Mouse (Mus musculus): ENCODE data around the gene Pspn. TPM values are rescaled to one million over a fixed set of nuclear protein-coding genes. Genes with fewer than 3 reads are reported as not detected.

Gene Pspn
- polyA plus RNA-seq, 1 experiment from 2014 or later, result not detected

DNA sequence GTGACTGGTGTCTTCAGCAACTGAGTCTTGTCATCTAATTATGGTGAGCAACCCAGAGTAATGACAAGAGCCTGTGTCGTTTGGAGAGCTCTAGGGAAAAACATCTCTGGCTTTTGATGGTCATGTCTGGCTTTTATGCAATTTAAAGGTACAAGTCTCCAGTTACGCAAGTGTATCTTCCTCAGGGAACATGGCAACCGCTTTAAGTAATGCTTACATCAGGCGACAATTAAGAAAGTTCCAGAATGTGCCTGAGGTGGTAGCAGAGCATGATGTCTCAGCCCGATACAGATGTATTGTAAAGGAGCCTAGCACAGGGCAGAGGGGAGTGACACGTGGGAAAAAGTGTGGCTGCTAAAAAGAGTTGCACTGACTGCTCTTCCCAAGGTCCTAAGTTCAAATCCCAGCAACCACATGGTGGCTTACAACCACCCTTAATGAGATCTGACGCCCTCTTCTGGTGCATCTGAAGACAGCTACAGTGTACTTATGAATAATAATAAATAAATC, 10.8 kb downstream of the Pspn start:
- no peaks in the 10 kb centered on the region for H3K27me3 ChIP-seq (ENCODE audit: control insufficient read depth, insufficient read depth, low read length)
- H3K4me3 ChIP-seq (replicated peaks; ENCODE audit: low read length), result peak overlapping the region; percentile 94
- H3K4me1 ChIP-seq (ENCODE audit: control insufficient read depth, insufficient read depth, low read length), result peaks cover 7% of the 10 kb centered on the region
- WGBS, result 71% methylated on average over 7 of the region's 7 CpGs
- no peak overlapping the region for H3K27ac ChIP-seq (ENCODE audit: low read length)
- no peaks in the 10 kb centered on the region for H3K9me3 ChIP-seq (replicated peaks; ENCODE audit: control insufficient read depth, low read length)
- ATAC-seq (ENCODE audit: insufficient read depth, low FRiP score), result no peak
- H3K9ac ChIP-seq (ENCODE audit: low read length), result peak overlapping the region; percentile 93; the same call in 1 of the 2 replicates
- peak overlapping the region; percentile 69 for H3K4me2 ChIP-seq (ENCODE audit: low read depth, low read length)
- H3K36me3 ChIP-seq (ENCODE audit: control insufficient read depth, insufficient read depth, low read length), result 0 out of 2 replicates have a peak, but pooled peaks cover 7% of the 10 kb centered on the region

DNA sequence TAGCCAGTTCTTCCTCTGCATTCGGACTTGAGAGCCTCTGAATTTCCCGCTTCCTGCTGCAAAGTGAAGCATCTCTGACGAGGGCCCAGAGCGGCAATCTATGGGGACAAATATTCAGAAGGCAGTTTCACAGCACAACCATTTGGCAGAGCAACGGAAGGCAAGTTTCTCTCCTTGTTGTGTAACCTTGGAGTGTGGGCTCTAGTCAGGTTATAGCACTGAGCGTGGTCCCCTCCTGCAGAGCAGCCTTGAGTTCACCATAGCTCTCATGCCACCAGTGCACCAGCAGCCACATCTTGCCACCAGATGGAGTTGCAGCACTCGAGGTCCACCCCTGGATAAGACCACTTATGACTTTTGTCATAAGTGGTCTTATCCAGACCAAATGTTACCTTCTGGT, 11.4 kb downstream of the Pspn start:
- Histone ChIP-seq H3K36me3 (ENCODE audit: control insufficient read depth, insufficient read depth, low read length) (0 out of 2 replicates have a peak, but pooled peaks cover 2% of the 10 kb centered on the region), H3K9me3 (replicated peaks; ENCODE audit: control insufficient read depth, low read length) (no peaks in the 10 kb centered on the region), H3K4me2 (ENCODE audit: low read depth, low read length) (no peak overlapping the region), H3K4me1 (ENCODE audit: control insufficient read depth, insufficient read depth, low read length) (peaks cover 7% of the 10 kb centered on the region), H3K27me3 (ENCODE audit: control insufficient read depth, insufficient read depth, low read length) (no peaks in the 10 kb centered on the region), H3K4me3 (replicated peaks; ENCODE audit: low read length) (no peak overlapping the region), H3K27ac (ENCODE audit: low read length) (no peak overlapping the region), H3K9ac (ENCODE audit: low read length) (no peak overlapping the region)
- ATAC-seq (ENCODE audit: insufficient read depth, low FRiP score), result no peak
- WGBS, result 78% methylated on average over 7 of the region's 7 CpGs

GRCm38 (mm10) chr17:56986105-56986805, 13.6 kb downstream of the Pspn start:
- Histone ChIP-seq H3K4me1 (ENCODE audit: control insufficient read depth, insufficient read depth, low read length) (peaks cover 6% of the 10 kb centered on the region), H3K9ac (ENCODE audit: low read length) (no peak overlapping the region), H3K36me3 (ENCODE audit: control insufficient read depth, insufficient read depth, low read length) (no peaks in the 10 kb centered on the region), H3K27ac (ENCODE audit: low read length) (no peak overlapping the region), H3K9me3 (replicated peaks; ENCODE audit: control insufficient read depth, low read length) (no peaks in the 10 kb centered on the region), H3K4me3 (replicated peaks; ENCODE audit: low read length) (no peak overlapping the region), H3K27me3 (ENCODE audit: control insufficient read depth, insufficient read depth, low read length) (no peaks in the 10 kb centered on the region), H3K4me2 (ENCODE audit: low read depth, low read length) (no peak overlapping the region)
- 76% methylated on average over 3 of the region's 3 CpGs for WGBS
- ATAC-seq (ENCODE audit: insufficient read depth, low FRiP score), result no peak

GRCm38 (mm10) chr17:56985656-56986055, 14.2 kb downstream of the Pspn start:
- no peak for ATAC-seq (ENCODE audit: insufficient read depth, low FRiP score)
- Histone ChIP-seq H3K4me3 (replicated peaks; ENCODE audit: low read length) (no peak overlapping the region), H3K9ac (ENCODE audit: low read length) (no peak overlapping the region), H3K9me3 (replicated peaks; ENCODE audit: control insufficient read depth, low read length) (no peaks in the 10 kb centered on the region), H3K4me2 (ENCODE audit: low read depth, low read length) (no peak overlapping the region), H3K27me3 (ENCODE audit: control insufficient read depth, insufficient read depth, low read length) (no peaks in the 10 kb centered on the region), H3K4me1 (ENCODE audit: control insufficient read depth, insufficient read depth, low read length) (peaks cover under 1% of the 10 kb centered on the region; the same call in 1 of the 2 replicates), H3K36me3 (ENCODE audit: control insufficient read depth, insufficient read depth, low read length) (no peaks in the 10 kb centered on the region), H3K27ac (ENCODE audit: low read length) (no peak overlapping the region)
- WGBS, result 77% methylated on average over 3 of the region's 3 CpGs

DNA sequence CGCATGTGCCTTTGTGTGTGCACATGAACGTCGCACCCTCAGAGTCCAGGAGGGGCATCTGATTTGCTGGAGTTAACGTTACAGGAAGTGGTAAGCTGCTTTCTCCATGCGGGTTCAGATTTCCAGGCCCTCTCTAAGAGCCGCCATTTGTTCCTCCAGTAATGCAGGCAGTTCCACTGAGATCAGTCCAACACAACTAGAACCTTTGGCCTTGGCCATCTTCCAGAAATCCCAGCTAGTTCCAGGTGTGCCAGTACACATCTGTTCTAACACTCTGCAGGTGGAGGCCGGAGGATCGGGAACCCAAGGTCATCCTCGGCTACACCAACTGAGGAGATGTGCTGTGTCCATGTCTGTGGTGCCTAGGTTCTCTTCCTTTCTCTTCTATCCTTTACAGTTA, 14.9 kb downstream of the Pspn start:
- Histone ChIP-seq H3K9me3 (replicated peaks; ENCODE audit: control insufficient read depth, low read length) (no peaks in the 10 kb centered on the region), H3K27me3 (ENCODE audit: control insufficient read depth, insufficient read depth, low read length) (no peaks in the 10 kb centered on the region), H3K4me1 (ENCODE audit: control insufficient read depth, insufficient read depth, low read length) (no peaks in the 10 kb centered on the region), H3K4me3 (replicated peaks; ENCODE audit: low read length) (no peak overlapping the region), H3K27ac (ENCODE audit: low read length) (no peak overlapping the region), H3K4me2 (ENCODE audit: low read depth, low read length) (no peak overlapping the region), H3K9ac (ENCODE audit: low read length) (no peak overlapping the region), H3K36me3 (ENCODE audit: control insufficient read depth, insufficient read depth, low read length) (no peaks in the 10 kb centered on the region)
- ATAC-seq (ENCODE audit: insufficient read depth, low FRiP score), result no peak
- 77% methylated on average over 9 of the region's 9 CpGs for WGBS

DNA sequence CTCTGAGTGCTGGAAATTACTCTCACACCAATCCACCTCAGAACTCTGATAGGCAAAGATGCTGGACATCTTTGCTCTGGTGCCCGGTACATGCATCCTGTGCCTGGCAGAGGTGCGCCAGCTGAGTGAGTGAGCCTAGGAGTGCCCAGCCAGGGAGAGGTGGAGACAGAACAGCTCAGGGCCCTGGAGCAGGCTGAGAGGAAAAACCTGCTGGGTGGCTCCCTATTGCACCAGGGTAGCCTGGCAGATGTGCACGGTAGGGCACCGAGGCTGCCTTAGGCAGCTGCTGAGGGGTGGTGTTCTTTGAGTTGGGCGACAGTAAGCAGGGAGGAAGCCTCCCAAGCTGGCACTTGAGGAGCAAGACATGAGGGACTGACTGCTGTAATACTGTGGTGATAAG, 17.8 kb downstream of the Pspn start, which contains the start of gene Acer1:
TSS of gene Acer1 (minus strand) at position 114 of the 400 bp plus-strand sequence.
- Histone ChIP-seq H3K4me3 (replicated peaks; ENCODE audit: low read length) (no peak within 1 kb of the TSS), H3K9me3 (replicated peaks; ENCODE audit: control insufficient read depth, low read length) (no peaks in the 10 kb centered on the region), H3K36me3 (ENCODE audit: control insufficient read depth, insufficient read depth, low read length) (no peaks in the 10 kb centered on the region), H3K27ac (ENCODE audit: low read length) (no peak within 1 kb of the TSS), H3K4me2 (ENCODE audit: low read depth, low read length) (no peak within 1 kb of the TSS), H3K27me3 (ENCODE audit: control insufficient read depth, insufficient read depth, low read length) (no peaks in the 10 kb centered on the region), H3K4me1 (ENCODE audit: control insufficient read depth, insufficient read depth, low read length) (no peaks in the 10 kb centered on the region), H3K9ac (ENCODE audit: low read length) (no peak within 1 kb of the TSS)
- 73% methylated on average over 5 of the region's 5 CpGs for WGBS
- peak; percentile 25; the same call in 1 of the 2 replicates for ATAC-seq (ENCODE audit: insufficient read depth, low FRiP score)

DNA sequence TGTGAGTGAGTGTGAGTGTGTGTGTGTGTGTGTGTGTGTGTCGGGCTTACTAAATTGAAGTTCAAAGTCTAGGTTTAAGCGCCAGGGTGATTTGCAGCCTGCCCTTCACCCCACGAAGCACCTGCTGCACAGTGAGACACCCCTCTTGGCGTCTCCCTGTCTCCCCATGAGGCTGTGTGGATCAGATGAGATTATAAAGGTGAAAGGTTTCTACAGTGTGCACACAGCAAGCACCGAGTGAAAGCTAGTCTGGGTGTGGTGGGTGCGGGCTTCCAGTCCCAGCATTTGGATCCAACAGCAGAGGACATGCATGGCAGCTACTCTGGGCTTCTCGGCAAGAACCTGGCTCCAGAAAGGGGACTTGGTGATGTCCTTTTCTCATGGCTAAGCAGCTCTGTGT, 18.8 kb downstream of the Pspn start:
- no peak overlapping the region for H3K27ac ChIP-seq (ENCODE audit: low read length)
- no peak overlapping the region for H3K4me2 ChIP-seq (ENCODE audit: low read depth, low read length)
- no peak overlapping the region for H3K4me3 ChIP-seq (replicated peaks; ENCODE audit: low read length)
- 49% methylated on average over 7 of the region's 7 CpGs for WGBS
- ATAC-seq (ENCODE audit: insufficient read depth, low FRiP score), result peak; percentile 52; the same call in 1 of the 2 replicates
- no peak overlapping the region for H3K9ac ChIP-seq (ENCODE audit: low read length)
- H3K27me3 ChIP-seq (ENCODE audit: control insufficient read depth, insufficient read depth, low read length), result no peaks in the 10 kb centered on the region
- H3K36me3 ChIP-seq (ENCODE audit: control insufficient read depth, insufficient read depth, low read length), result no peaks in the 10 kb centered on the region
- no peaks in the 10 kb centered on the region for H3K9me3 ChIP-seq (replicated peaks; ENCODE audit: control insufficient read depth, low read length)
- no peaks in the 10 kb centered on the region for H3K4me1 ChIP-seq (ENCODE audit: control insufficient read depth, insufficient read depth, low read length)

- Histone ChIP-seq H3K4me2 (ENCODE audit: low read depth, low read length) (no peak overlapping the region), H3K9me3 (replicated peaks; ENCODE audit: control insufficient read depth, low read length) (no peaks in the 10 kb centered on the region), H3K27ac (ENCODE audit: low read length) (no peak overlapping the region), H3K9ac (ENCODE audit: low read length) (no peak overlapping the region), H3K27me3 (ENCODE audit: control insufficient read depth, insufficient read depth, low read length) (no peaks in the 10 kb centered on the region), H3K4me1 (ENCODE audit: control insufficient read depth, insufficient read depth, low read length) (no peaks in the 10 kb centered on the region), H3K4me3 (replicated peaks; ENCODE audit: low read length) (no peak overlapping the region), H3K36me3 (ENCODE audit: control insufficient read depth, insufficient read depth, low read length) (no peaks in the 10 kb centered on the region)
- ATAC-seq (ENCODE audit: insufficient read depth, low FRiP score), result no peak
- WGBS, result 31% methylated on average over 7 of the region's 8 CpGs
Observed at GRCm38 (mm10) chr17:56979524-56979923, 20.3 kb downstream of the Pspn start.

GRCm38 (mm10) chr17:56976531-56977390, 23.1 kb downstream of the Pspn start:
- no peak overlapping the region for H3K27ac ChIP-seq (ENCODE audit: low read length)
- H3K36me3 ChIP-seq (ENCODE audit: control insufficient read depth, insufficient read depth, low read length), result no peaks in the 10 kb centered on the region
- H3K9ac ChIP-seq (ENCODE audit: low read length), result no peak overlapping the region
- 66% methylated on average over 8 of the region's 8 CpGs for WGBS
- H3K4me1 ChIP-seq (ENCODE audit: control insufficient read depth, insufficient read depth, low read length), result no peaks in the 10 kb centered on the region
- ATAC-seq (ENCODE audit: insufficient read depth, low FRiP score), result no peak
- no peak overlapping the region for H3K4me3 ChIP-seq (replicated peaks; ENCODE audit: low read length)
- H3K4me2 ChIP-seq (ENCODE audit: low read depth, low read length), result no peak overlapping the region
- H3K9me3 ChIP-seq (replicated peaks; ENCODE audit: control insufficient read depth, low read length), result no peaks in the 10 kb centered on the region
- H3K27me3 ChIP-seq (ENCODE audit: control insufficient read depth, insufficient read depth, low read length), result no peaks in the 10 kb centered on the region

Data from stomach, embryonic 16.5 days (tissue).